Mouse (Mus musculus): Measurements from ENCODE around the gene Paox. TPM values are rescaled to one million over a fixed set of nuclear protein-coding genes. Genes with fewer than 3 reads are reported as not detected.

Gene Paox
- polyA plus RNA-seq, 1 experiment from 2014 or later = 8.8 TPM

DNA sequence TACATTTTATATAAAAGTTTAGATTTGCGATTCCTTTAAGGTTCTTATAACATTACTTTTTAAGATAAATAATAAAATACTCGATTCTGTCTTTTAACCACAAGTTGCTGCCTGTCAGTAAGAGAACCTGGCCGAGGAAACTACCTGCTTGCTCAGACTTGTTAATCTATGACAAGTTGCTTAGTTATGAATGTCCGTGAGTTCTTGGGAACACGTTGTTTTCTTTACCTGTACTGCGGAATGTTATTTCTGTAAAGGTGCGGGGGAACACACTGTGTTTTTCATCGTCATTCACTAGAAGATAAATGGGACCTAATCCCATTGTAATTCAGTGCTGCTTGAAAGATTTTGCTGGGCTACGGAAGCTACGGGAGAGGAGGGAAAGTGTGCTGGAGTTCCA lies 25.0 kb upstream of the Paox start:
- no peak overlapping the region for H3K27ac ChIP-seq (ENCODE audit: low read depth, low read length)
- no peak overlapping the region for H3K4me3 ChIP-seq (ENCODE audit: low read depth, low read length)
- H3K36me3 ChIP-seq (ENCODE audit: control insufficient read depth, insufficient read depth, low read length) = no peaks in the 10 kb centered on the region
- 69% methylated on average over 10 of the region's 10 CpGs for WGBS
- H3K4me2 ChIP-seq (ENCODE audit: low read length) = no peak overlapping the region
- no peaks in the 10 kb centered on the region for H3K4me1 ChIP-seq (ENCODE audit: control insufficient read depth, insufficient read depth, low read length)
- ATAC-seq (no peak), DNase-seq (ENCODE audit: low spot score) (no peak)
- H3K9ac ChIP-seq (ENCODE audit: low read length) = no peak overlapping the region
- no peaks in the 10 kb centered on the region for H3K27me3 ChIP-seq (replicated peaks; ENCODE audit: control insufficient read depth, insufficient read depth, low read length)
- no peaks in the 10 kb centered on the region for H3K9me3 ChIP-seq (replicated peaks; ENCODE audit: control insufficient read depth, low read length)

- Histone ChIP-seq H3K4me1 (ENCODE audit: control insufficient read depth, insufficient read depth, low read length) (no peaks in the 10 kb centered on the region), H3K36me3 (ENCODE audit: control insufficient read depth, insufficient read depth, low read length) (no peaks in the 10 kb centered on the region), H3K27me3 (replicated peaks; ENCODE audit: control insufficient read depth, insufficient read depth, low read length) (no peaks in the 10 kb centered on the region), H3K27ac (ENCODE audit: low read depth, low read length) (no peak within 1 kb of the TSS), H3K4me2 (ENCODE audit: low read length) (no peak within 1 kb of the TSS), H3K9ac (ENCODE audit: low read length) (no peak within 1 kb of the TSS), H3K4me3 (ENCODE audit: low read depth, low read length) (no peak within 1 kb of the TSS), H3K9me3 (replicated peaks; ENCODE audit: control insufficient read depth, low read length) (no peaks in the 10 kb centered on the region)
- 68% methylated on average over 5 of the region's 5 CpGs for WGBS
- DNase-seq (ENCODE audit: low spot score) (no peak), ATAC-seq (no peak)
These were observed 22.6 kb upstream of the Paox start, which contains the start of gene Prap1 for GRCm38 (mm10) chr7:140092924-140093528. TSS of gene Prap1 (plus strand) at chr7:140093395.

DNA sequence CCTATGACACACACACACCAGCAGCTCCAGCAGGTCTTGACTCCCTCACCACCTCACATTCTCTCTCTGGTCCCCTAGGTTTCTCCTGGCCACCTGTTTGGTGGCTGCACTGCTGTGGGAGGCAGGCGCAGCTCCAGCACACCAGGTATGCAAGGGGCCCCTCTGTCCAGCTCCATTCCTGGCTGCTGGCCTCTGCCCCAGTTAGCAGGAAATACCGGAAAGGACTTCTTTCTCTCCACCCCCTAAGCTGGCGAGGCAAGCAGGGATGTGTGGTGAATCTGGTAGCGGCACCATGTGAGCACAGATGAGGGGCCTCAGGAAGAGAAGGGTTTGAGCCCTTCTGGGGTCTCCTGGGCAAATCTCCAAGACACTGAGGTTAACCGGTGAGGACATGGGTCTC lies 20.6 kb upstream of the Paox start:
- ATAC-seq = no peak
- no peak for DNase-seq (ENCODE audit: low spot score)
- H3K4me1 ChIP-seq (ENCODE audit: control insufficient read depth, insufficient read depth, low read length) = no peaks in the 10 kb centered on the region
- no peaks in the 10 kb centered on the region for H3K36me3 ChIP-seq (ENCODE audit: control insufficient read depth, insufficient read depth, low read length)
- 73% methylated on average over 5 of the region's 5 CpGs for whole genome bisulfite sequencing
- no peaks in the 10 kb centered on the region for H3K27me3 ChIP-seq (replicated peaks; ENCODE audit: control insufficient read depth, insufficient read depth, low read length)
- no peak overlapping the region for H3K4me2 ChIP-seq (ENCODE audit: low read length)
- no peak overlapping the region for H3K9ac ChIP-seq (ENCODE audit: low read length)
- H3K4me3 ChIP-seq (ENCODE audit: low read depth, low read length) = no peak overlapping the region
- no peak overlapping the region for H3K27ac ChIP-seq (ENCODE audit: low read depth, low read length)
- H3K9me3 ChIP-seq (replicated peaks; ENCODE audit: control insufficient read depth, low read length) = no peaks in the 10 kb centered on the region

- no peak overlapping the region for H3K9ac ChIP-seq (ENCODE audit: low read length)
- no peak overlapping the region for H3K4me3 ChIP-seq (ENCODE audit: low read depth, low read length)
- no peak overlapping the region for H3K4me2 ChIP-seq (ENCODE audit: low read length)
- 21% methylated on average over 1 of the region's 1 CpGs for WGBS
- H3K27ac ChIP-seq (ENCODE audit: low read depth, low read length) = no peak overlapping the region
- H3K4me1 ChIP-seq (ENCODE audit: control insufficient read depth, insufficient read depth, low read length) = no peaks in the 10 kb centered on the region
- ATAC-seq (no peak), DNase-seq (ENCODE audit: low spot score) (no peak)
- H3K9me3 ChIP-seq (replicated peaks; ENCODE audit: control insufficient read depth, low read length) = no peaks in the 10 kb centered on the region
- H3K27me3 ChIP-seq (replicated peaks; ENCODE audit: control insufficient read depth, insufficient read depth, low read length) = no peaks in the 10 kb centered on the region
- no peaks in the 10 kb centered on the region for H3K36me3 ChIP-seq (ENCODE audit: control insufficient read depth, insufficient read depth, low read length)
These were observed 20.0 kb upstream of the Paox start for GRCm38 (mm10) chr7:140095556-140095955.

GRCm38 (mm10) chr7:140096055-140096454 lies 19.5 kb upstream of the Paox start:
- Histone ChIP-seq H3K9ac (ENCODE audit: low read length) (no peak overlapping the region), H3K4me2 (ENCODE audit: low read length) (no peak overlapping the region), H3K27me3 (replicated peaks; ENCODE audit: control insufficient read depth, insufficient read depth, low read length) (no peaks in the 10 kb centered on the region), H3K27ac (ENCODE audit: low read depth, low read length) (no peak overlapping the region), H3K36me3 (ENCODE audit: control insufficient read depth, insufficient read depth, low read length) (no peaks in the 10 kb centered on the region), H3K4me1 (ENCODE audit: control insufficient read depth, insufficient read depth, low read length) (no peaks in the 10 kb centered on the region), H3K4me3 (ENCODE audit: low read depth, low read length) (no peak overlapping the region), H3K9me3 (replicated peaks; ENCODE audit: control insufficient read depth, low read length) (no peaks in the 10 kb centered on the region)
- ATAC-seq = no peak
- DNase-seq (ENCODE audit: low spot score) = no peak

GRCm38 (mm10) chr7:140098466-140098865 lies 17.1 kb upstream of the Paox start:
- H3K27me3 ChIP-seq (replicated peaks; ENCODE audit: control insufficient read depth, insufficient read depth, low read length) = no peaks in the 10 kb centered on the region
- WGBS = 92% methylated on average over 1 of the region's 1 CpGs

DNA sequence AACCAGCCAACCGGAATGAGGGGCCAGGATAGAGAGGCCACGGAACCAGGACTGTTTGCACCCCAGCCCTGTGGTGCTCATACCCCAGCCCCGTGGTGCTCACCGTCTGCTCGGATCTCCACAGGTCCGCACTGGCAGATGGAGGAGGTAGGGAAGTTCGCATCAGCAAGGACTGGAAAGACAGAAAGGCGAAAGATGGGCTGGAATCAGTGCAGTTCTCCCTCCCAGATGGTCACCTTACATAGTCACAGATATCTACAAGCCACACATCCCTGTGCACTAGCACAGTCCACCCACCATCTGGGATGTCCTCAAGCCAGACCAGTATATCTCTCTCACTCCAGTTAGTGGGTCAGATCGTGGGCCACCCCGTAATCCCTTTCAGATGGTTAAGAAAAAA lies 14.1 kb upstream of the Paox start:
- Histone ChIP-seq H3K27ac (ENCODE audit: low read depth, low read length) (no peak overlapping the region), H3K36me3 (ENCODE audit: control insufficient read depth, insufficient read depth, low read length) (peaks cover 11% of the 10 kb centered on the region), H3K9me3 (replicated peaks; ENCODE audit: control insufficient read depth, low read length) (no peaks in the 10 kb centered on the region), H3K4me2 (ENCODE audit: low read length) (peak overlapping the region; percentile 63), H3K4me3 (ENCODE audit: low read depth, low read length) (peak overlapping the region; percentile 33; the same call in 1 of the 2 replicates), H3K9ac (ENCODE audit: low read length) (peak overlapping the region; percentile 55; the same call in 1 of the 2 replicates), H3K27me3 (replicated peaks; ENCODE audit: control insufficient read depth, insufficient read depth, low read length) (no peaks in the 10 kb centered on the region), H3K4me1 (ENCODE audit: control insufficient read depth, insufficient read depth, low read length) (no peaks in the 10 kb centered on the region)
- no peak for DNase-seq (ENCODE audit: low spot score)
- 71% methylated on average over 10 of the region's 10 CpGs for WGBS
- ATAC-seq = no peak

More at GRCm38 (mm10) chr7:140098466-140098865, 17.1 kb upstream of the Paox start:
- no peaks in the 10 kb centered on the region for H3K9me3 ChIP-seq (replicated peaks; ENCODE audit: control insufficient read depth, low read length)
- H3K27ac ChIP-seq (ENCODE audit: low read depth, low read length) = no peak overlapping the region
- no peak for DNase-seq (ENCODE audit: low spot score)
- no peak overlapping the region for H3K9ac ChIP-seq (ENCODE audit: low read length)
- H3K4me2 ChIP-seq (ENCODE audit: low read length) = no peak overlapping the region
- no peak for ATAC-seq
- H3K4me3 ChIP-seq (ENCODE audit: low read depth, low read length) = no peak overlapping the region
- H3K36me3 ChIP-seq (ENCODE audit: control insufficient read depth, insufficient read depth, low read length) = no peaks in the 10 kb centered on the region
- no peaks in the 10 kb centered on the region for H3K4me1 ChIP-seq (ENCODE audit: control insufficient read depth, insufficient read depth, low read length)

DNA sequence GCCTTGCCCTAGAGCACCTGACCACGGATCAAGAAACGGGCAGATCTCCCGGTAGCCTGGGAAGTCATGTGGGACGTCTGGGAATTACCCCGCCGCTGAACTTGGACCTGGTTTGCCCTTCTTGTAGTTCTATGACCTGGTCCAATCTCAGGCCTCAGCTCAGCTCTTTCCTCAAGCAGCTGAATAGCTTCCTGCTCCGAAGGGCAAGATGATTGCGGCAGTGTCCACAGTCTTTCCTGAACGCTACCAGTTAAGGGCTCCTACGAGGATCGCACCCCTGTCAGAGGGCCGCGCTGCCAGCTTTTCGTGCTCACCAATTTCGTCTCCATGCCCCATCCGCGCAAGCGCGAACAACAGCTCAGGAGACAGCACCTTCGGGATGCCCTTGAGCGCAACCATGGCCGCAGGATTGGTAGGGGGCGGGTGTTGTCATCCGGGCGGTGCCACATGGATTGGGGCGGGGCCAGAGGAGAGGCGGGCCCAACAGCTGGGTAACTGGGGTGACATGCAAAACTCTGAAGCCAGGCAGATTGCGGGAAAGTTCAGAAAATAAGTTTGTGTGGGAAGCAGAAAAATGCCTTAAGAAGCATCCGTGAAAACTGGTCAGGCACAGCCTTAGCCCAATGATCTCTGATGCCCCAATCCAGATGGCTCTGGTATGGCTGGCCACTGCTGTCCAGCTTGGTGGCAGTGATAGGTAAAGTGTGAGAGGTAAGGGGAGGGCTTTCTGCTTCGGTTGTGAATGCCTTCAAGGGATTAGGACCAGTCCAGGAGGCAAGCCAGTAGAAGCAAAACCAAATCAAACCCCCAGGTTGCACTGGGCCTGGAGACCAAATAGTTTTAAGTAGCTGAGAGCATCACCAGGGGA lies 13.4 kb upstream of the Paox start, which contains the start of gene Fuom:
Gene Fuom, minus strand, starts transcription at position 449 of the 868 bp plus-strand sequence.
- peak; percentile 90 for ATAC-seq
- H3K4me2 ChIP-seq (ENCODE audit: low read length) = peak within 1 kb of the TSS; percentile 63
- no peaks in the 10 kb centered on the region for H3K4me1 ChIP-seq (ENCODE audit: control insufficient read depth, insufficient read depth, low read length)
- no peaks in the 10 kb centered on the region for H3K9me3 ChIP-seq (replicated peaks; ENCODE audit: control insufficient read depth, low read length)
- peaks cover 18% of the 10 kb centered on the region for H3K36me3 ChIP-seq (ENCODE audit: control insufficient read depth, insufficient read depth, low read length)
- H3K4me3 ChIP-seq (ENCODE audit: low read depth, low read length) = peak within 1 kb of the TSS; percentile 33
- H3K9ac ChIP-seq (ENCODE audit: low read length) = peak within 1 kb of the TSS; percentile 55
- no peaks in the 10 kb centered on the region for H3K27me3 ChIP-seq (replicated peaks; ENCODE audit: control insufficient read depth, insufficient read depth, low read length)
- DNase-seq (ENCODE audit: low spot score) = peak; percentile 70
- no peak within 1 kb of the TSS for H3K27ac ChIP-seq (ENCODE audit: low read depth, low read length)
- WGBS = under 1% methylated on average over 30 of the region's 30 CpGs

GRCm38 (mm10) chr7:140104009-140104408 lies 11.6 kb upstream of the Paox start:
- Histone ChIP-seq H3K9ac (ENCODE audit: low read length) (no peak overlapping the region), H3K9me3 (replicated peaks; ENCODE audit: control insufficient read depth, low read length) (no peaks in the 10 kb centered on the region), H3K4me2 (ENCODE audit: low read length) (no peak overlapping the region), H3K4me3 (ENCODE audit: low read depth, low read length) (no peak overlapping the region), H3K4me1 (ENCODE audit: control insufficient read depth, insufficient read depth, low read length) (no peaks in the 10 kb centered on the region), H3K27me3 (replicated peaks; ENCODE audit: control insufficient read depth, insufficient read depth, low read length) (no peaks in the 10 kb centered on the region), H3K27ac (ENCODE audit: low read depth, low read length) (no peak overlapping the region), H3K36me3 (ENCODE audit: control insufficient read depth, insufficient read depth, low read length) (peaks cover 34% of the 10 kb centered on the region)
- WGBS = 91% methylated on average over 4 of the region's 4 CpGs
- no peak for DNase-seq (ENCODE audit: low spot score)
- no peak for ATAC-seq

All from forebrain, embryonic 14.5 days (tissue).